ENCODE assay signal across 7 mouse cellular contexts in genomic region chr5:31200327-31200768, GRCm38 (mm10). TPM values are rescaled to one million over a fixed set of nuclear protein-coding genes. Genes with fewer than 3 reads are reported as not detected.
DNase-seq lines count a peak whose midpoint lies in the region; ATAC-seq and TF ChIP-seq lines count a peak whose summit lies in the region.

No protein-coding gene starts in this region.

- H3K9me3 ChIP-seq in forebrain, postnatal 0 days (ENCODE audit: low read length): peaks cover 4% of the 10 kb centered on the region; the same call in 1 of the 2 replicates
- no peaks in the 10 kb centered on the region for H3K9me3 ChIP-seq in lung, postnatal 0 days (ENCODE audit: low read length)

- peak in 1 of 2 experiments; percentile 37 for DNase-seq in layer of hippocampus, adult 2 months (ENCODE audit: low spot score in 2 of 2)
- DNase-seq in layer of hippocampus, adult 11-12 months (ENCODE audit: low spot score): no peak
- peak; percentile 41 for DNase-seq in brain, embryonic 14.5 days (ENCODE audit: low read depth)
- DNase-seq in forebrain, postnatal 0 days: no peak
- DNase-seq in lung, postnatal 0 days (ENCODE audit: low spot score): no peak
- DNase-seq in spleen, adult 12 weeks (ENCODE audit: low spot score): no peak
- DNase-seq in urinary bladder, postnatal 10 days (ENCODE audit: low spot score): no peak

- no peak for ATAC-seq in forebrain, postnatal 0 days
- no peak for ATAC-seq in lung, postnatal 0 days

- no peaks in the 10 kb centered on the region for H3K27me3 ChIP-seq in forebrain, postnatal 0 days (ENCODE audit: insufficient read depth, low read length)
- no peaks in the 10 kb centered on the region for H3K27me3 ChIP-seq in lung, postnatal 0 days (replicated peaks; ENCODE audit: insufficient read depth, low read length)

- no peak for TF ChIP-seq EP300 in lung, postnatal 0 days (IDR thresholded peaks at IDR 0.05)

- no peak for TF ChIP-seq CTCF in layer of hippocampus, adult 2 months (conservative IDR thresholded peaks at IDR 0.05)
- no peak for TF ChIP-seq CTCF in brain, embryonic 14.5 days (IDR thresholded peaks at IDR 0.05; ENCODE audit: borderline replicate concordance, extremely low read depth, insufficient read depth, insufficient read length)
- TF ChIP-seq CTCF in forebrain, postnatal 0 days (IDR thresholded peaks at IDR 0.05; ENCODE audit: low read depth): no peak
- no peak for TF ChIP-seq CTCF in lung, postnatal 0 days (IDR thresholded peaks at IDR 0.05)

- peaks cover 81% of the 10 kb centered on the region for H3K36me3 ChIP-seq in forebrain, postnatal 0 days (ENCODE audit: insufficient read depth)
- H3K36me3 ChIP-seq in lung, postnatal 0 days (ENCODE audit: insufficient read depth, low read length): peaks cover 59% of the 10 kb centered on the region

- H3K4me1 ChIP-seq in forebrain, postnatal 0 days (ENCODE audit: insufficient read depth): peaks cover 6% of the 10 kb centered on the region; the same call in 1 of the 2 replicates
- H3K4me1 ChIP-seq in lung, postnatal 0 days (ENCODE audit: insufficient read depth, low read depth, low read length): peaks cover 12% of the 10 kb centered on the region; the same call in 1 of the 2 replicates

- no peak overlapping the region for H3K9ac ChIP-seq in forebrain, postnatal 0 days
- H3K9ac ChIP-seq in lung, postnatal 0 days (replicated peaks; ENCODE audit: low read depth): peak overlapping the region; percentile 51; the same call in 1 of the 2 replicates

- peak overlapping the region; percentile 92; the same call in 1 of the 2 replicates for H3K27ac ChIP-seq in layer of hippocampus, adult 2 months
- 0 out of 2 replicates have a peak overlapping the region, but pooled peaks have one; percentile 4 for H3K27ac ChIP-seq in forebrain, postnatal 0 days (ENCODE audit: low read depth, low read length)
- no peak overlapping the region for H3K27ac ChIP-seq in lung, postnatal 0 days (ENCODE audit: low read length)

- 93% methylated on average over 27 of the region's 27 CpGs for WGBS in forebrain, postnatal 0 days
- WGBS in lung, postnatal 0 days: 89% methylated on average over 27 of the region's 27 CpGs

- H3K4me3 ChIP-seq in layer of hippocampus, adult 2 months: no peak overlapping the region; the same call in 1 of the 2 replicates
- H3K4me3 ChIP-seq in forebrain, postnatal 0 days (ENCODE audit: low read depth, low read length): no peak overlapping the region
- no peak overlapping the region for H3K4me3 ChIP-seq in lung, postnatal 0 days (ENCODE audit: low read depth, low read length)

- TF ChIP-seq POLR2A in brain, embryonic 14.5 days (IDR thresholded peaks at IDR 0.05; ENCODE audit: borderline replicate concordance, extremely low read depth, insufficient read depth, insufficient read length, poor library complexity, severe bottlenecking): no peak

- H3K4me2 ChIP-seq in forebrain, postnatal 0 days (ENCODE audit: low read depth): 0 out of 2 replicates have a peak overlapping the region, but pooled peaks have one; percentile 83
- no peak overlapping the region for H3K4me2 ChIP-seq in lung, postnatal 0 days (replicated peaks; ENCODE audit: low read depth, low read length)

RNA-seq across cellular contexts. Expression of gene Zfp513, which starts 1.8 kb away (rescaled TPM):
- 10 to 100 TPM; 29.3 to 29.5 TPM for total RNA-seq in layer of hippocampus, adult 2 months (2021)
- 62.0 and 96.9 TPM in 2 replicates for polyA plus RNA-seq in brain, embryonic 14.5 days (2012; rRNA removed)
- total RNA-seq in forebrain, postnatal 0 days (2014; rRNA removed): 6.7 and 10.9 TPM in 2 replicates
- 10.8 and 11.8 TPM in 2 replicates for polyA plus RNA-seq in forebrain, postnatal 0 days (2015; fragmentation: Nextera tagmentation; extraction: Ambion mirVana)
- polyA plus RNA-seq in lung, postnatal 0 days (2015; fragmentation: Nextera tagmentation; extraction: Ambion mirVana): 6.6 and 7.4 TPM in 2 replicates

RNA-seq across cellular contexts. Expression of gene Eif2b4, which starts 7.1 kb away (rescaled TPM):
- 10 to 100 TPM; 39.6 to 54.0 TPM for total RNA-seq in layer of hippocampus, adult 2 months (2021)
- polyA plus RNA-seq in brain, embryonic 14.5 days (2012; rRNA removed): 53.3 and 58.6 TPM in 2 replicates
- 45.3 and 70.8 TPM in 2 replicates for total RNA-seq in forebrain, postnatal 0 days (2014; rRNA removed)
- polyA plus RNA-seq in forebrain, postnatal 0 days (2015; fragmentation: Nextera tagmentation; extraction: Ambion mirVana): 76.6 and 95.3 TPM in 2 replicates
- polyA plus RNA-seq in lung, postnatal 0 days (2015; fragmentation: Nextera tagmentation; extraction: Ambion mirVana): 44.4 and 45.0 TPM in 2 replicates

RNA-seq across cellular contexts. Expression of gene Snx17, which starts 7.3 kb away (rescaled TPM):
- total RNA-seq in layer of hippocampus, adult 2 months (2021): 10 to 100 TPM; 80.9 to 81.5 TPM
- 96.8 and 110 TPM in 2 replicates for polyA plus RNA-seq in brain, embryonic 14.5 days (2012; rRNA removed)
- 91.6 and 104 TPM in 2 replicates for total RNA-seq in forebrain, postnatal 0 days (2014; rRNA removed)
- polyA plus RNA-seq in forebrain, postnatal 0 days (2015; fragmentation: Nextera tagmentation; extraction: Ambion mirVana): 96.9 and 108 TPM in 2 replicates
- polyA plus RNA-seq in lung, postnatal 0 days (2015; fragmentation: Nextera tagmentation; extraction: Ambion mirVana): 103 and 106 TPM in 2 replicates

RNA-seq across cellular contexts. Expression of gene Ppm1g, which starts 20.1 kb away (rescaled TPM):
- 10 to 100 TPM; 71.3 to 74.8 TPM for total RNA-seq in layer of hippocampus, adult 2 months (2021)
- polyA plus RNA-seq in brain, embryonic 14.5 days (2012; rRNA removed): 143 and 192 TPM in 2 replicates
- 93.4 and 102 TPM in 2 replicates for total RNA-seq in forebrain, postnatal 0 days (2014; rRNA removed)
- polyA plus RNA-seq in forebrain, postnatal 0 days (2015; fragmentation: Nextera tagmentation; extraction: Ambion mirVana): 156 and 175 TPM in 2 replicates
- 77.6 TPM in 2 replicates for polyA plus RNA-seq in lung, postnatal 0 days (2015; fragmentation: Nextera tagmentation; extraction: Ambion mirVana)

RNA-seq across cellular contexts. Expression of gene Gtf3c2, which starts 20.4 kb away (rescaled TPM):
- 10 to 100 TPM; 63.1 to 67.8 TPM for total RNA-seq in layer of hippocampus, adult 2 months (2021)
- polyA plus RNA-seq in brain, embryonic 14.5 days (2012; rRNA removed): 94.3 and 110 TPM in 2 replicates
- total RNA-seq in forebrain, postnatal 0 days (2014; rRNA removed): 36.8 and 49.8 TPM in 2 replicates
- 36.2 and 52.9 TPM in 2 replicates for polyA plus RNA-seq in forebrain, postnatal 0 days (2015; fragmentation: Nextera tagmentation; extraction: Ambion mirVana)
- polyA plus RNA-seq in lung, postnatal 0 days (2015; fragmentation: Nextera tagmentation; extraction: Ambion mirVana): 24.2 and 26.2 TPM in 2 replicates
